Mouse (Mus musculus) megakaryocyte, embryonic 14.5 days (primary cell): ENCODE data around the gene Actg1.

Source experiments
- FLI1 ChIP-seq: IDR thresholded peaks from 2 replicates; pipeline ENCODE4 v1.6.1; 2012; ENCODE audit warnings: low read length, inconsistent platforms, mixed read lengths
- GATA1 ChIP-seq: IDR thresholded peaks from 3 replicates; pipeline ENCODE4 v1.6.1; 2012; ENCODE audit warnings: mixed read lengths, low read length, inconsistent platforms, borderline replicate concordance

- no peak for TF ChIP-seq GATA1
- TF ChIP-seq FLI1 = no peak
Measured at GRCm38 (mm10) chr11:120386632-120387031, 38.3 kb upstream of the Actg1 start.
